Mouse (Mus musculus): ENCODE measurements at regions not wholly inside any gene's neighbourhood (a gene's known extent, or its start where the extent isn't known, plus 50 kb on each side); places are given as distances from the start of the nearest gene placed in this dataset.

- H3K27ac ChIP-seq (replicated peaks): no peak overlapping the region
- H3K9ac ChIP-seq: no peak overlapping the region
- no peak overlapping the region for H3K4me2 ChIP-seq
- no peak for ATAC-seq (ENCODE audit: insufficient read depth)
- H3K4me1 ChIP-seq (replicated peaks): no peaks in the 10 kb centered on the region
- no peaks in the 10 kb centered on the region for H3K9me3 ChIP-seq (replicated peaks)
- H3K27me3 ChIP-seq: no peaks in the 10 kb centered on the region
- no peak overlapping the region for H3K4me3 ChIP-seq (replicated peaks)
- no peaks in the 10 kb centered on the region for H3K36me3 ChIP-seq (replicated peaks)
- 71% methylated on average over 4 of the region's 4 CpGs for WGBS (ENCODE audit: insufficient replicate concordance)
Measured at GRCm38 (mm10) chr16:29706996-29707395, 127.9 kb downstream of the Opa1 start.

- H3K9me3 ChIP-seq (replicated peaks): no peaks in the 10 kb centered on the region
- H3K27me3 ChIP-seq: no peaks in the 10 kb centered on the region
- no peak for ATAC-seq (ENCODE audit: insufficient read depth)
- no peaks in the 10 kb centered on the region for H3K36me3 ChIP-seq (replicated peaks)
- H3K27ac ChIP-seq (replicated peaks): no peak overlapping the region
- 65% methylated on average over 11 of the region's 11 CpGs for WGBS (ENCODE audit: insufficient replicate concordance)
- no peak overlapping the region for H3K4me3 ChIP-seq (replicated peaks)
- no peak overlapping the region for H3K4me2 ChIP-seq
- H3K9ac ChIP-seq: no peak overlapping the region
- H3K4me1 ChIP-seq (replicated peaks): no peaks in the 10 kb centered on the region
Measured at GRCm38 (mm10) chr16:29707656-29708055, 128.5 kb downstream of the Opa1 start.

- WGBS (ENCODE audit: insufficient replicate concordance): 59% methylated on average over 4 of the region's 4 CpGs
Measured at GRCm38 (mm10) chr16:29709072-29709471, 129.9 kb downstream of the Opa1 start.

GRCm38 (mm10) chr16:29711386-29711785, 132.3 kb downstream of the Opa1 start:
- no peak overlapping the region for H3K9ac ChIP-seq
- no peaks in the 10 kb centered on the region for H3K27me3 ChIP-seq
- no peak for ATAC-seq (ENCODE audit: insufficient read depth)
- no peaks in the 10 kb centered on the region for H3K36me3 ChIP-seq (replicated peaks)
- H3K4me3 ChIP-seq (replicated peaks): no peak overlapping the region
- no peaks in the 10 kb centered on the region for H3K4me1 ChIP-seq (replicated peaks)
- H3K4me2 ChIP-seq: no peak overlapping the region
- H3K9me3 ChIP-seq (replicated peaks): no peaks in the 10 kb centered on the region
- H3K27ac ChIP-seq (replicated peaks): no peak overlapping the region

More at GRCm38 (mm10) chr16:29709072-29709471, 129.9 kb downstream of the Opa1 start:
- Histone ChIP-seq H3K9ac (no peak overlapping the region), H3K27ac (replicated peaks) (no peak overlapping the region), H3K4me2 (no peak overlapping the region), H3K9me3 (replicated peaks) (no peaks in the 10 kb centered on the region), H3K36me3 (replicated peaks) (no peaks in the 10 kb centered on the region), H3K27me3 (no peaks in the 10 kb centered on the region), H3K4me3 (replicated peaks) (no peak overlapping the region), H3K4me1 (replicated peaks) (no peaks in the 10 kb centered on the region)
- no peak for ATAC-seq (ENCODE audit: insufficient read depth)

- no peaks in the 10 kb centered on the region for H3K27me3 ChIP-seq
- no peak overlapping the region for H3K4me3 ChIP-seq (replicated peaks)
- 60% methylated on average over 12 of the region's 12 CpGs for WGBS (ENCODE audit: insufficient replicate concordance)
- no peaks in the 10 kb centered on the region for H3K36me3 ChIP-seq (replicated peaks)
- H3K9me3 ChIP-seq (replicated peaks): no peaks in the 10 kb centered on the region
- no peak overlapping the region for H3K4me2 ChIP-seq
- no peak for ATAC-seq (ENCODE audit: insufficient read depth)
- no peaks in the 10 kb centered on the region for H3K4me1 ChIP-seq (replicated peaks)
- no peak overlapping the region for H3K27ac ChIP-seq (replicated peaks)
- H3K9ac ChIP-seq: no peak overlapping the region
Measured at GRCm38 (mm10) chr16:29711912-29712681, 133.0 kb downstream of the Opa1 start.

GRCm38 (mm10) chr16:29714612-29715127, 135.5 kb downstream of the Opa1 start:
- ATAC-seq (ENCODE audit: insufficient read depth): no peak
- Histone ChIP-seq H3K9ac (no peak overlapping the region), H3K4me2 (no peak overlapping the region), H3K4me3 (replicated peaks) (no peak overlapping the region), H3K4me1 (replicated peaks) (no peaks in the 10 kb centered on the region), H3K27me3 (no peaks in the 10 kb centered on the region), H3K36me3 (replicated peaks) (no peaks in the 10 kb centered on the region), H3K27ac (replicated peaks) (no peak overlapping the region), H3K9me3 (replicated peaks) (no peaks in the 10 kb centered on the region)
- WGBS (ENCODE audit: insufficient replicate concordance): 58% methylated on average over 10 of the region's 10 CpGs

- Histone ChIP-seq H3K36me3 (replicated peaks) (no peaks in the 10 kb centered on the region), H3K4me2 (no peak overlapping the region), H3K4me3 (replicated peaks) (no peak overlapping the region), H3K4me1 (replicated peaks) (no peaks in the 10 kb centered on the region), H3K27ac (replicated peaks) (no peak overlapping the region), H3K9me3 (replicated peaks) (no peaks in the 10 kb centered on the region), H3K9ac (no peak overlapping the region), H3K27me3 (no peaks in the 10 kb centered on the region)
- 58% methylated on average over 10 of the region's 10 CpGs for WGBS (ENCODE audit: insufficient replicate concordance)
- ATAC-seq (ENCODE audit: insufficient read depth): no peak
Measured at GRCm38 (mm10) chr16:29718965-29719364, 139.8 kb downstream of the Opa1 start.

GRCm38 (mm10) chr16:29719571-29720451, 140.7 kb downstream of the Opa1 start:
- Histone ChIP-seq H3K4me2 (no peak overlapping the region), H3K36me3 (replicated peaks) (no peaks in the 10 kb centered on the region), H3K4me1 (replicated peaks) (no peaks in the 10 kb centered on the region), H3K9me3 (replicated peaks) (no peaks in the 10 kb centered on the region), H3K27ac (replicated peaks) (no peak overlapping the region), H3K4me3 (replicated peaks) (no peak overlapping the region), H3K27me3 (no peaks in the 10 kb centered on the region), H3K9ac (no peak overlapping the region)
- WGBS (ENCODE audit: insufficient replicate concordance): 74% methylated on average over 23 of the region's 23 CpGs
- ATAC-seq (ENCODE audit: insufficient read depth): no peak

- no peak for ATAC-seq (ENCODE audit: insufficient read depth)
- Histone ChIP-seq H3K9me3 (replicated peaks) (no peaks in the 10 kb centered on the region), H3K9ac (no peak overlapping the region), H3K4me1 (replicated peaks) (no peaks in the 10 kb centered on the region), H3K36me3 (replicated peaks) (no peaks in the 10 kb centered on the region), H3K4me2 (no peak overlapping the region), H3K4me3 (replicated peaks) (no peak overlapping the region), H3K27ac (replicated peaks) (no peak overlapping the region), H3K27me3 (peaks cover 17% of the 10 kb centered on the region)
- 46% methylated on average over 5 of the region's 5 CpGs for WGBS (ENCODE audit: insufficient replicate concordance)
Measured at GRCm38 (mm10) chr16:29725153-29725552, 146.0 kb downstream of the Opa1 start.

GRCm38 (mm10) chr16:29725563-29725962, 146.4 kb downstream of the Opa1 start:
- Histone ChIP-seq H3K4me1 (replicated peaks) (no peaks in the 10 kb centered on the region), H3K27ac (replicated peaks) (no peak overlapping the region), H3K27me3 (peaks cover 21% of the 10 kb centered on the region), H3K9me3 (replicated peaks) (no peaks in the 10 kb centered on the region), H3K4me2 (no peak overlapping the region), H3K9ac (no peak overlapping the region), H3K4me3 (replicated peaks) (no peak overlapping the region), H3K36me3 (replicated peaks) (no peaks in the 10 kb centered on the region)
- 50% methylated on average over 4 of the region's 4 CpGs for WGBS (ENCODE audit: insufficient replicate concordance)
- ATAC-seq (ENCODE audit: insufficient read depth): no peak

- no peaks in the 10 kb centered on the region for H3K36me3 ChIP-seq (replicated peaks)
- no peaks in the 10 kb centered on the region for H3K9me3 ChIP-seq (replicated peaks)
- H3K27ac ChIP-seq (replicated peaks): no peak overlapping the region
- no peak overlapping the region for H3K9ac ChIP-seq
- WGBS (ENCODE audit: insufficient replicate concordance): 72% methylated on average over 7 of the region's 7 CpGs
- H3K27me3 ChIP-seq: peaks cover 29% of the 10 kb centered on the region
- H3K4me2 ChIP-seq: no peak overlapping the region
- no peak overlapping the region for H3K4me3 ChIP-seq (replicated peaks)
- ATAC-seq (ENCODE audit: insufficient read depth): no peak
- no peaks in the 10 kb centered on the region for H3K4me1 ChIP-seq (replicated peaks)
Measured at GRCm38 (mm10) chr16:29727397-29727796, 148.3 kb downstream of the Opa1 start.

Measured in liver, embryonic 15.5 days (tissue).